Mouse (Mus musculus): ENCODE results near the gene Abhd14a. TPM values are rescaled to one million over a fixed set of nuclear protein-coding genes. Genes with fewer than 3 reads are reported as not detected.

Abhd14a gene
- total RNA-seq, 4 experiments from 2014 or later, result 15.2 to 17.8 (median 16.7) TPM

Other genes with a start within 250 kb of the Abhd14a start
- 1 to 10 TPM; 2.3 to 4.5 (median 3.3) TPM for gene Ppm1m, start 247.9 kb downstream of the Abhd14a start, total RNA-seq (2022)
- gene Twf2, start 244.6 kb downstream of the Abhd14a start, total RNA-seq (2022), result 100 to 1,000 TPM; 129 to 168 (median 143) TPM
- gene Tlr9, start 225.1 kb downstream of the Abhd14a start, total RNA-seq (2022), result under 1 TPM in 3 of 4 experiments, not detected in 1; 0.10 to 0.43 (median 0.19) TPM
- 100 to 1,000 TPM; 175 to 200 (median 179) TPM for gene Alas1, start 199.0 kb downstream of the Abhd14a start, total RNA-seq (2022)
- 1 to 10 TPM in 3 of 4 experiments, under 1 TPM in 1; 0.99 to 1.7 (median 1.3) TPM for gene Poc1a, start 166.6 kb downstream of the Abhd14a start, total RNA-seq (2022)
- 10 to 100 TPM; 15.4 to 53.2 (median 35.0) TPM for gene Dusp7, start 79.0 kb downstream of the Abhd14a start, total RNA-seq (2022)
- gene Rpl29, start 18.2 kb downstream of the Abhd14a start, total RNA-seq (2022), result 100 to 1,000 TPM; 259 to 320 (median 274) TPM
- 10 to 100 TPM in 2 of 4 experiments, 1 to 10 TPM in 2; 6.2 to 13.0 (median 9.1) TPM for gene Acy1, start 9.4 kb downstream of the Abhd14a start, total RNA-seq (2022)
- gene Abhd14b, start 219 bp downstream of the Abhd14a start, total RNA-seq (2022), result 1 to 10 TPM; 2.1 to 3.8 (median 3.3) TPM
- gene Pcbp4, start 5.6 kb upstream of the Abhd14a start, total RNA-seq (2022), result 10 to 100 TPM; 49.9 to 70.6 (median 61.3) TPM
- gene Gpr62, start 18.3 kb upstream of the Abhd14a start, total RNA-seq (2022), result under 1 TPM in 2 of 4 experiments, not detected in 2; 0.12 to 0.43 TPM
- gene Rrp9, start 28.3 kb upstream of the Abhd14a start, total RNA-seq (2022), result 10 to 100 TPM; 16.8 to 26.0 (median 20.8) TPM
- 10 to 100 TPM; 61.1 to 71.7 (median 70.1) TPM for gene Parp3, start 29.3 kb upstream of the Abhd14a start, total RNA-seq (2022)
- not detected for gene Iqcf1, start 52.3 kb upstream of the Abhd14a start, total RNA-seq (2022)
- gene Iqcf5, start 66.9 kb upstream of the Abhd14a start, total RNA-seq (2022), result not detected
- gene Iqcf3, start 114.0 kb upstream of the Abhd14a start, total RNA-seq (2022), result not detected
- gene Iqcf4, start 123.3 kb upstream of the Abhd14a start, total RNA-seq (2022), result not detected
- gene Iqcf6, start 178.9 kb upstream of the Abhd14a start, total RNA-seq (2022), result not detected
- gene Grm2, start 208.4 kb upstream of the Abhd14a start, total RNA-seq (2022), result not detected
- gene Tex264, start 238.2 kb upstream of the Abhd14a start, total RNA-seq (2022), result 10 to 100 TPM; 28.1 to 37.7 (median 33.5) TPM